Mouse (Mus musculus) intestine, embryonic 16.5 days (tissue): ENCODE measurements around the gene Lysmd1. TPM values are rescaled to one million over a fixed set of nuclear protein-coding genes. Genes with fewer than 3 reads are reported as not detected.
"Not testable (repeated sequence)": the region's sequence is repeated elsewhere in the genome, so short reads cannot be mapped to it uniquely, and the experiment has no call there.

Source experiments
- ATAC-seq: fragments of 200-750 bp; cut with Nextera tagmentation; 2 replicates; pipeline ENCODE4 v1.8.0; 2017; ENCODE audit warnings: moderate TSS enrichment, moderate library complexity
- H3K27ac ChIP-seq: fragments of 300-500 bp; sonication (generic); 2 replicates; pipeline ENCODE4 v1.5.1; 2014; ENCODE audit warnings: mild to moderate bottlenecking, low read length
- H3K27me3 ChIP-seq: fragments of 300-500 bp; sonication (generic); replicated peaks from 2 replicates; pipeline ENCODE4 v1.6.1; 2014; ENCODE audit warnings: low read length, control low read depth, mixed read lengths; ENCODE audit not compliant: control insufficient read depth, insufficient read depth
- H3K36me3 ChIP-seq: fragments of 300-500 bp; sonication (generic); 2 replicates; pipeline ENCODE4 v1.6.1; 2014; ENCODE audit warnings: low read length, control low read depth; ENCODE audit not compliant: control insufficient read depth, insufficient read depth
- H3K4me1 ChIP-seq: fragments of 300-500 bp; sonication (generic); 2 replicates; pipeline ENCODE4 v1.6.1; 2014; ENCODE audit warnings: low read length, control low read depth, mixed read lengths; ENCODE audit not compliant: control insufficient read depth, insufficient read depth
- H3K4me2 ChIP-seq: fragments of 300-500 bp; sonication (generic); 2 replicates; pipeline ENCODE4 v1.6.1; 2014; ENCODE audit warnings: low read depth, low read length, control low read depth
- H3K4me3 ChIP-seq: fragments of 300-500 bp; sonication (generic); 2 replicates; pipeline ENCODE4 v1.5.1; 2014; ENCODE audit warnings: mild to moderate bottlenecking, low read length
- H3K9ac ChIP-seq: fragments of 300-500 bp; sonication (generic); 2 replicates; pipeline ENCODE4 v1.6.1; 2014; ENCODE audit warnings: low read depth, low read length
- H3K9me3 ChIP-seq: fragments of 300-500 bp; sonication (generic); 2 replicates; pipeline ENCODE4 v1.6.1; 2016; ENCODE audit warnings: low read length, control low read depth; ENCODE audit not compliant: control insufficient read depth
- WGBS: fragments of 180-500 bp; shearing (Covaris S2); extraction: QIAGEN DNeasy Blood & Tissue Kit; methylation state at CpG from one replicate; pipeline ENCODE4 v1.1.7; 2014; 5-methylcytosine and 5-hydroxymethylcytosine counted together
- polyA plus RNA-seq: library from polyadenylated mRNA; unstranded; fragments of >200 nt; fragmentation: Nextera tagmentation; extraction: Ambion mirVana; gene quantifications from 2 replicates; pipeline ENCODE4 v1.2.1, GENCODE M21; 2015

Lysmd1 gene
- 9.8 and 11.0 TPM in 2 replicates for polyA plus RNA-seq

DNA sequence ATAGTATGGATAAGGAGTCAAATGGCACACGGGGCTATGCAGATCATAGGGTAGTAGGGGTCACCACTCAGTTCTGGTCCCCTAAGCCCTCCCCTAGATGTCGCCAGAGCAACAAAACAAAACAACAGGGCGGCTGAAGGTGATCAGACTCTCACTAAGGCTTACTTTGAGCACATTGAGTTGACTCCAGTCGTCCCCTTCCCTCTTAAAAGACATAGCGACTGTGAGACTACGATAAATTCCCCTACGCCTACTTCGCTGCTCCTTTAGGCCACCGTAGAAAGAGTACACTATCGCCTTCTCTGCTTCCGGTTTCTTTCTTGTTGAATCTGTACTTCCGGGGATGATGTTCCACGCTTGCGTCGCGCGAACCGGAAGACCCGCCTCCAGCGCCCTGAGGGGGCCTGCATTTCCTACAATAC is at the start of gene Lysmd1, which contains the start of gene Scnm1:
Gene Lysmd1, plus strand, starts transcription at position 409 of the 422 bp plus-strand sequence.
Gene Scnm1, minus strand, starts transcription at position 332 of the 422 bp plus-strand sequence.
- ATAC-seq = peak; percentile 93
- H3K9me3 ChIP-seq = no peaks in the 10 kb centered on the region
- peak within 1 kb of the TSS; percentile 78 for H3K4me3 ChIP-seq
- peak within 1 kb of the TSS; percentile 49; the same call in 1 of the 2 replicates for H3K27ac ChIP-seq
- H3K9ac ChIP-seq = peak within 1 kb of the TSS; percentile 78
- 0 out of 2 replicates have a peak, but pooled peaks cover 4% of the 10 kb centered on the region for H3K36me3 ChIP-seq
- H3K4me1 ChIP-seq = peaks cover 10% of the 10 kb centered on the region
- H3K27me3 ChIP-seq = no peaks in the 10 kb centered on the region
- peak within 1 kb of the TSS; percentile 93 for H3K4me2 ChIP-seq
- WGBS = under 1% methylated on average over 20 of the region's 20 CpGs

DNA sequence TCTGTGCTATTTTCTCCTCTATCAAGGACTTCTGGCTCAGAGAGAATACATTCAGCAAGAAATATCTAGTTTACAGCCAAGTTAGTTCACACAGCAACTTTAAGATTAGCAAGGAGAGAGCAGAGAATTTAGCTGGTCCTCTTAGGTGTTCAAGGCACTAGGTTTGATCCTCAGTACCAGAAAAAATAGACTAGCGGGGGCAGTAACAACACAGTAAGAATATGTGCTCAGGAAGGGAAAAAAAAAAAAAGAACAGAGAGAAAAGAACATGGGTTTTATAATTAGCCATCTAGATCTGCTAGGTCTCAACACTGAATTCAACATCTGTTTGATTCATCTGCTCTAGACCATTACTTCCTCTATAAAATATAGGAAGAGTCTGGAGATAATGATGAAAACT is 45.8 kb upstream of the Lysmd1 start:
- Histone ChIP-seq H3K27me3 (no peaks in the 10 kb centered on the region), H3K4me3 (no peak overlapping the region), H3K27ac (no peak overlapping the region), H3K9me3 (no peaks in the 10 kb centered on the region), H3K4me1 (no peaks in the 10 kb centered on the region), H3K36me3 (no peaks in the 10 kb centered on the region), H3K9ac (no peak overlapping the region), H3K4me2 (no peak overlapping the region)
- ATAC-seq = no peak
- WGBS = 92% methylated on average over 1 of the region's 1 CpGs

DNA sequence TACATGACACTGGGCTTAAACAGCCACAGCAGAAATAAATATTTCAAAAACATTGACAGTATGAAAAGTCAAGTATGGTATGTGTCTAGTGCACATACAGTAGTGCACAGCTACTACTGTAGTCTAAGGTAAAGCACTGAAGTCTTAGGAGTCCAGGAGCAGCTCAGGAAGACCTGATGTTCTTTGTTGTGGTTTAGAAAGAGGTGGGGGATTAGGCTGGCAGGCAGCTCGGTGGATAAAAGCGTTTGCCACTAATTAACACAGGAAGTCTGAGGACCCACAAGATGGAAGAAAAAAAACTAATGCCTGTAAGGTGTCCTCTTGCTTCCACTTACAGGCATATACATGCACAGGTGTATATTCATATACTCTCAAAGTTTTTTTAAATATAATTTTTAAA is 33.0 kb upstream of the Lysmd1 start:
- peaks cover 7% of the 10 kb centered on the region for H3K4me1 ChIP-seq
- H3K27me3 ChIP-seq = no peaks in the 10 kb centered on the region
- no peak overlapping the region for H3K4me3 ChIP-seq
- WGBS = 30% methylated on average over 2 of the region's 2 CpGs
- no peaks in the 10 kb centered on the region for H3K9me3 ChIP-seq
- H3K9ac ChIP-seq = no peak overlapping the region
- ATAC-seq = no peak
- no peak overlapping the region for H3K27ac ChIP-seq
- no peaks in the 10 kb centered on the region for H3K36me3 ChIP-seq
- no peak overlapping the region for H3K4me2 ChIP-seq

DNA sequence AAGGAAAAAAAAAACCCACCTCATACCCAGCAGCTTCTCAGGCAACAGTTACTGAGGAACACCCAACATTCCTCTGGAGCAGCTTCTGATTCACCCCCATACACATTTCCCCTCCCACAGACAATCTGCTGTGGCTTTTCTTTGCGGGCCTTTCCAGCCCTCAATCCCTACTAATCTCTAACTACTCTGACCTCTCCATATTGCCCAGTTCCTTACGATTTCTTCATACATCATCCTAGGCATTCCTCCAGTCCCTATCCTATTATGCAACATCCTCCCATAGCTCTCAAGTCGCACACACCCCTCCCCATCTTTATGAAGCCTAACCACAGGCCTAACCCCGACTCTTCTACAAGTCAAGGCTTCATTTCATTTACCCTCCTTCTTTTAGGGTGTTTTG is 28.8 kb upstream of the Lysmd1 start:
- no peaks in the 10 kb centered on the region for H3K9me3 ChIP-seq
- H3K9ac ChIP-seq = peak overlapping the region; percentile 92; the same call in 1 of the 2 replicates
- 47% methylated on average over 4 of the region's 4 CpGs for WGBS
- H3K27me3 ChIP-seq = no peaks in the 10 kb centered on the region
- H3K27ac ChIP-seq = 0 out of 2 replicates have a peak overlapping the region, but pooled peaks have one; percentile 1
- peaks cover 7% of the 10 kb centered on the region for H3K4me1 ChIP-seq
- no peaks in the 10 kb centered on the region for H3K36me3 ChIP-seq
- peak overlapping the region; percentile 99 for H3K4me3 ChIP-seq
- peak overlapping the region; percentile 65 for H3K4me2 ChIP-seq
- no peak for ATAC-seq

DNA sequence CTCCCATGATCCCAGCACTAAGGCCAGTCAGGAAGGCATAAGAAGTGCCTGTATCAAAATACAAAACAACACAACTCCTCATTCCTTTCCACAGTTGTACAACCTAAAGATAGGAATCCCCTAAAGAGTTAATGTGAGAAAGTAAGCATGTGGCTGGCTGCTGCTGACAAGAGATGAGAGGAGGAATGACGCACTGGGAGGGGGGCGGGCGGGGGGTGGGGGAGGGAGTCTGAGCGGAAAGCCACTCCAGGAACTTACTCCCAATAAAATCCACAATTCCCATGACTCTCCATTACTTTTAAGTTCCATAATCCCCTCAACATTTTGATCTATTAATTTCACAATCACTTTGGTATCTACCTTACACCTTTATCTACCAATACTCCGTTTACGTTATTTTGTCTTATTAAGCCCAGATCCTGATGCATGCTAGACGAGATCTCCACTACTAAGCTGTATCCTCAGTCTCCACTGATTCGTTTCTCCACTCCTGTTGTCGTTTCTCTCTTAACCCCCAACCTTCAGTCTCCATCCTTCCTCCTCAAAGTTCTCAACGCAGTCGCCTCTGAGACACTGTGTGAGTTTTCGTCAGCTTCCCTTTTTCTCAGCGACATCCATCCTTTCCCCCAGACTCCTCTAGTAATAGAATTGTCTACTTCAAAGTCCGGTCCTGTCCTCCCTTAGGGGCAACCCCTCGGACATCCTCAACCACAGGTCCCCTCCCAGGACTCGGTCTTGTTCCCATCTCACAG is 28.1 kb upstream of the Lysmd1 start:
- Histone ChIP-seq H3K4me2 (peak overlapping the region; percentile 65), H3K4me1 (peaks cover 7% of the 10 kb centered on the region), H3K27ac (peak overlapping the region; percentile 83), H3K27me3 (no peaks in the 10 kb centered on the region), H3K9ac (peak overlapping the region; percentile 92), H3K9me3 (no peaks in the 10 kb centered on the region), H3K36me3 (no peaks in the 10 kb centered on the region), H3K4me3 (peak overlapping the region; percentile 99)
- WGBS = under 1% methylated on average over 16 of the region's 16 CpGs
- peak; percentile 0; the same call in 1 of the 2 replicates for ATAC-seq

GRCm38 (mm10) chr3:95106338-95107117 is 27.4 kb upstream of the Lysmd1 start, which contains the start of gene Pip5k1a:
Pip5k1a (minus strand) TSS chr3:95106930.
- ATAC-seq = peak; percentile 85
- peak within 1 kb of the TSS; percentile 99 for H3K4me3 ChIP-seq
- H3K9ac ChIP-seq = peak within 1 kb of the TSS; percentile 92
- no peaks in the 10 kb centered on the region for H3K9me3 ChIP-seq
- H3K27ac ChIP-seq = peak within 1 kb of the TSS; percentile 83
- peak within 1 kb of the TSS; percentile 73 for H3K4me2 ChIP-seq
- H3K4me1 ChIP-seq = peaks cover 7% of the 10 kb centered on the region
- under 1% methylated on average over 51 of the region's 51 CpGs for WGBS
- H3K27me3 ChIP-seq = no peaks in the 10 kb centered on the region
- no peaks in the 10 kb centered on the region for H3K36me3 ChIP-seq

DNA sequence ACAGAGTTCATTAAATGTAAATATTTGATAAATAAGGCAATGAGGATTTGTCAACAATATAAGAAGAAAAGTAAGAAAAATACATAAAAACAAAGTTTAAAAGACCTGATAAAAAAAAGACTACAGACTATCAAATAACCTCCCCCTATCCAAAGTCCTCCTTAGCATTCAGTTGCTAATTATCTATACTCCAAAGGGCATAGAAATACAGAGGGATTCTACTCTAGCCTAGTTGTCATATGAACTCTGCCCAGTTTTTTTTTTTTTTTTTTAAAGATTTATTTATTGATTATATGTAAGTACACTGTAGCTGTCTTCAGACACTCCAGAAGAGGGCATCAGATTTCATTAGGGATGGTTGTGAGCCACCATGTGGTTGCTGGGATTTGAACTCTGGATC is 26.6 kb upstream of the Lysmd1 start:
- H3K4me2 ChIP-seq = peak overlapping the region; percentile 73
- not testable (repeated sequence) for H3K27me3 ChIP-seq, H3K36me3 ChIP-seq, ATAC-seq, H3K9me3 ChIP-seq, H3K27ac ChIP-seq, H3K9ac ChIP-seq
- peak overlapping the region; percentile 99 for H3K4me3 ChIP-seq
- peaks cover 10% of the 10 kb centered on the region for H3K4me1 ChIP-seq

DNA sequence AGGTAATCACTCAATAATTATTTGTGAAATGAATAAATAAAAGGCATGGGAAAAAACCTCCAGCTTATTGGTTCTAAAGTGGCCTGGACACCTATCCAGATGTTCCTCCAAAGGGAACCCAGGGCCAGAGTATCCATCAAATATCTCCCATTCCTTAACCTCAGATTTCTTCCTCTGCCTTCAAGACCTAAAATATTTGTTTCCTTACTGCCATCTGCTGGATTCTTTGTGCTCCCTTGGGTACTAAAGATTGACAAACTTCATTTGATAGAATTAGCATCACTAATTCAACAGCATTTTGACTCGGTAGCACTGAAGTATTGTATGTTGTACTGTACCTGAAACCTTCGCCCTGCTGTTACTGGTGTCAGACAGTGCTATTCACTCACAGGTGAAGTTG is 26.0 kb upstream of the Lysmd1 start:
- 66% methylated on average over 2 of the region's 2 CpGs for WGBS
- H3K9me3 ChIP-seq = no peaks in the 10 kb centered on the region
- no peak overlapping the region for H3K4me2 ChIP-seq
- no peak overlapping the region for H3K9ac ChIP-seq
- peaks cover 16% of the 10 kb centered on the region for H3K4me1 ChIP-seq
- no peak for ATAC-seq
- no peaks in the 10 kb centered on the region for H3K27me3 ChIP-seq
- no peaks in the 10 kb centered on the region for H3K36me3 ChIP-seq
- no peak overlapping the region for H3K27ac ChIP-seq
- no peak overlapping the region for H3K4me3 ChIP-seq
